Mouse (Mus musculus): ENCODE measurements around the gene Gm5475.

Gene Gm5475

GRCm38 (mm10) chr15:100413306-100413705 is 8.6 kb upstream of the Gm5475 start:
- no peak for DNase-seq (ENCODE audit: low spot score)

- no peak for DNase-seq (ENCODE audit: low spot score)
These were observed 7.9 kb upstream of the Gm5475 start for GRCm38 (mm10) chr15:100414011-100414410.

DNA sequence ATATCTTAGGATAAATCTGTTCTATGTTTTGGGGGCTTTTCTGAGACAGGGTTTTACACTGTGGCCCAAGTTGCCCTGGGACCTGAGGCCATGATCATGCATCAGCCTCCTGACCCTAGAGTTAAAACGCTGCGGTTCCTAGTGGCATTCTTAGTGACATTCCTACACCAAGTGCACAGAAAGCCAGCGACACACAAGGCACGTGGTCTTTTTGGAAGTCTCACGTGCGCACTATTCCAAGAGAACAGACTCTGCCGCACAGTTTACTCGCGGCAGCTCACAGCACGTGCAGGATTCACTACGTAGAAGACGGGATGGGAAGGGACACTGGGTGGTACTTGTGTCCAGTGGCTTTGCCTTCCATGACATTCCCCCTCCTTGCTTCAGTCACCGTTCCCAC is 7.0 kb upstream of the Gm5475 start:
- DNase-seq (ENCODE audit: low spot score): no peak

DNA sequence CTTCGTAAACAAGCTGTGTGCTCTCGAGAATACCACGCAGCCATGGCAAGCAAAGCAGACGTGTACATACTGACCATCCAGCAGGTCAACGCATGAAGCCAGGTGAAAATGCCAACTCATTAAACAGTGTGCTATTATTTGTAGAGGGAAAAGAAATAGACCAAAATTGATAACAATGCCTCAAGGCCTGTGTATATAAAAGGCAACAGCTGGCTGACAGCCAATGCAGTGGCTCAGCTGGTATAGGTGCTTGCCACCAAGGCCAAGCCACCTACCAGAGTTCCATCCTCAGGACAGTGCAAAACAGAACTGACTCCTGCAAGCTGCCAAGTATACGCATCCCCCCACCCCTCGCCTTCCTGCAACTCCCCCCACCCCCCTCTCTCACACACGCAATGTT is 6.3 kb upstream of the Gm5475 start:
- no peak for DNase-seq (ENCODE audit: low spot score)

DNA sequence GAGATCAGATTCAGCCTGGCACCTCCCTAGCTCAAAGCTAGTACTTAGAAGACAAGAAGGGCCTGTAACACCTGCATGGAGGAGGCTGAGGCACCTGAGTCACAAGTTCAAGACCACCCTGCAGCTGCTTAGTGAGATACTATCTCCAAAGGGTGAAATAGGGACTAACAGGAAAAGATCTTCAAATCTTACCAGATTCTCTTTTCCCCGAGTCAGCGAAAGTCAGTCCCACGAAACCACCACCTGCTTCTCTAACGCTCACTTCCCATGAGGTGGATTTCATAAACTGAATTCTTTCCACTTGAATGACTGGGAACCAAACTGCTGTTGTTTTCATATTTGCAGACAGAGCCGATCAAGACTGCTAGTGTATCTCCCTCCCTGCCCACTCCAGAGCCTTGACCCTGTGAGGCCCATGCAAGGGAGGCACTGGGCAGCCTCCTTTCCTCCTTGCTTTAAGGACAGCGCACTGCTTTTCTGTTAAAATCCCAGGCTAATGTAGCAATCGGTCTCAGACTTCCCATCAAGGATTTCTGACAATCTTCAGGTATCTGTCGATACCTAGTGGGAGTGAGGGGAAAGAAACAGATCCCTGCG is 4.0 kb upstream of the Gm5475 start:
- no peak for DNase-seq (ENCODE audit: low spot score)

DNA sequence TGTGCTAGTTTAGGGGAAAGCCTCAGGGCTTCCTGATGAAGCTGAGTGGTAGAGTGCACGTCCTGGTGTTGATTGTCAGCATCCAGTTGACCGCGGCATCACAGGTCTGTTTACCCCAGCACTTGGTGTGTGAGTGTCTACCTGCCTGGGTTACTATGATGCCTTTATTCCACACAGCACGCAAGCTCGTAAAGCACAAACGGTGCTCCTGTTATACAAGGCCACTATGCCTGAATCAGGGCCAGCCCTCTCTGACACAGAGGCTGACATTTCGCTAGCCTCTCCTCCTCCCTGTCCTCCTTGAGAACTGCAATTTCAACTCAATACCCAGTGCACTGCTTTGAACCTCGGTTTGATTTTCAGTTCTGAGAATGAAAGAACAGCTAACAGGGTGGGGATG is 2.6 kb upstream of the Gm5475 start:
- DNase-seq (ENCODE audit: low spot score): no peak

DNA sequence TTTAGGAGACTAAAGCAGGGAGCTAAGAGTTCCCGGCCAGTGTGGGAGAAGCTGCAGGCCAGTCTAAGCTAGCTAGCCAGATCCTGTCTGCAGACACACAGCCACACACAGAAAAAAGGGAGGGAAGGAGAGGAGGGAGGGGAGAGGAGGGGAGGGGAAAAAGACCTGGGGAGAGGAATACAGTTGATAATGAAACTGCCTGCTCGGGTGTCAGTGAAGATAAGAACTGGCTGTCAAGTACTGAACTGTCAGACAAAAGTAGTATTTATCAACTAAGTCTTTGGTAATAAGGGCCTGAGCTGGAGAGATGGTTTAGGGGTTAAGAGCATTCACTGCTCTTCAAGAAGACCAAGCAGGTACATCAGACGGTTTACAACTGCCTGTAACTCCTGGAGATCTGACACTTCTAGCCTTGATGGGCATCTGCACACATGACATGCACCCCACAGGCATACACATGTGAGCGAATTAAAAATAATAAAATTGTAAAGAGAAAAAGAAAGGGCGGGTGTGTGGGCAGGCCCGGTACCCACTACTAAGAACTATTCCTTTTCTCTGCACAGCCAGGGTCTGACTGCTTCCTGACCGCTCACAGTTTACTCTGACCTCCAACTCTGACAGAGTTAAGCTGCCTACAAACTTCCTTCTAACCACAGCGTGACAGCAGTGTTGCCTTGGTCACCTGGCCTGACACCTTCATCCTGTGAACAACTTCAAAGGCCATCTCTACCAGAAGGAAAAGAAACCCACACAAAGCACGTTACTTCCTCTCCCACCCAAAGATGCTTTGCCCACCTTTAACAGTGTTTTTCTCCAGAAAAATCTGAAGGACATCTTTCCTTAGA is 1.8 kb upstream of the Gm5475 start:
- no peak for DNase-seq (ENCODE audit: low spot score)

- DNase-seq (ENCODE audit: low spot score): no peak
These were observed 739 bp upstream of the Gm5475 start for GRCm38 (mm10) chr15:100421059-100421757.

DNA sequence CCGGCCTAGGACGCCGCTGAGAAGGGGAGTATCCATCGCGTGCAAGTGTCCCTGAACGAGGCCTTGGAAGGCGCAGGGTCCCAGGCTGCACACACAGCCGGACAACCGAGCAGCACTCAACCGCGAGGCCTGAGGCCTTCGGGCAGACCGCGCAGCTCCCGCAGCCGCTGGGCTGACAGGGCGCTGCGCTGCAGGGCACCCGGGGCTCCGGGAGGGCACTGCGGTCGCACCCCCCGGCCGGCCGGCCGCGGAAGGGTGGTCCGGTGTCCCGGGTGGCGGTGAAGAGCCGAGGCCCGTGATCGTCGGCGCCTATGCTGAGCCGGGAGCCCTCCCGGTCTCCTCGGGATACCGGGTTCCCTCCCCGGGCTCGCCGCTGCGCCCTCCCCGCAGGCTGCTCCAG is 529 bp downstream of the Gm5475 start:
- peak; percentile 36 for DNase-seq (ENCODE audit: low spot score)

GRCm38 (mm10) chr15:100422899-100423860 is 1.2 kb downstream of the Gm5475 start:
- DNase-seq (ENCODE audit: low spot score): peak; percentile 95

DNA sequence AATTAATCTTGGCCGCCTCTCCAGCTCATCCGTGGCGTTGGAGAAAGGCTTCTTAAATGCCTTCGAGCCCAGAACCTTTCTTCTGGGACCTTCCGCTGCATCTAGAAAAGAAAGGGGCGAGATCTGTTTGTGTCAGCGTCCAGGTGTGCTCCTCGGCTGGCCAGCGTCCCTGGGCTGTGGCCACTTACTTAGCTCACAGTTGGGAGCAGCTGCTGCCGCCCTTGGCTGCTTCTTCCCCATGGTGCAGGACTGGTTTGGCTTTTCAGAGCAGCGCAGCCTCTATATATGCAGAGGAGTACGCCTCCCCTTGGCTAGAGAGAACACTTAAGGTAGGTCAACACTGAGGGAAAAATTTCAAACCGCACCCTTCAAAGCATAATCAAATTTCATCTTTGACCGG is 2.0 kb downstream of the Gm5475 start:
- peak; percentile 51 for DNase-seq (ENCODE audit: low spot score)

DNA sequence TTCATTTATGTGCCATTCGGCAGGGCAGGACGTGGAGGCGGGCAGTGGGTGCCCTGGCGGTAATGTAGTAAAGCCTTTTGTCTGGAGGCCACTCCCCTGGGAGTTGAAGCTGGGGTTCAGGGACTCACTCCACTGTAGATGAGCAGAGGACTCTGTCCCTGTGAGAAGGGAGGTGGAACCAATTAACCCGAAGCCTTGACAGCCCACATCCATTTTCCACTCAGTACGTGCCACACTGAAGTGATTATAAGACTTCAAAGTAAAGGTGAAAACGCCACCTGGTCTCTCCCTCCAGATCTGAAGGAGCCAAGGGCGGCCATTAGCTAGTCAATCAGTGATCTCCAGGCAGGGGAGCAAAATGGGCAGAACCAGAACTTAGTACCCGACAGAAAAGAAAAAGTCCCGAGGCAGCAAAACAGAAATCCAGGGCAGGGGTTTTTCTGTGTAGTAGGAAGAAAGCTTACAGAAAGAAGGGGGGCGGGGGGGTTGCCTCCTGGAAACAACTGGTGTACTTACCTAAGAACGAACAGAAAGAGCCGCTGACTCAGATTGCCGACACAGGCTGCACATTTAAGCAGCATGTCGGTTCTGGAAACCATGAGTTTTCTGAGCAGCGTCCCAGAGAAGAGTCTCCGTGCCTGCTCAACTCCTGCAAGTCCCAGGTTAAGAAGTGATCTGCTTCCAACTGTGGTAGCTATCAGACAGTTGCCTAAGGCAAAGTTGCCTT is 2.6 kb downstream of the Gm5475 start, which contains the start of gene Slc11a2:
Gene Slc11a2, minus strand, starts transcription at position 677 of the 727 bp plus-strand sequence.
- DNase-seq (ENCODE audit: low spot score): peak; percentile 42

GRCm38 (mm10) chr15:100428296-100428905 is 6.5 kb downstream of the Gm5475 start:
- DNase-seq (ENCODE audit: low spot score): no peak

DNA sequence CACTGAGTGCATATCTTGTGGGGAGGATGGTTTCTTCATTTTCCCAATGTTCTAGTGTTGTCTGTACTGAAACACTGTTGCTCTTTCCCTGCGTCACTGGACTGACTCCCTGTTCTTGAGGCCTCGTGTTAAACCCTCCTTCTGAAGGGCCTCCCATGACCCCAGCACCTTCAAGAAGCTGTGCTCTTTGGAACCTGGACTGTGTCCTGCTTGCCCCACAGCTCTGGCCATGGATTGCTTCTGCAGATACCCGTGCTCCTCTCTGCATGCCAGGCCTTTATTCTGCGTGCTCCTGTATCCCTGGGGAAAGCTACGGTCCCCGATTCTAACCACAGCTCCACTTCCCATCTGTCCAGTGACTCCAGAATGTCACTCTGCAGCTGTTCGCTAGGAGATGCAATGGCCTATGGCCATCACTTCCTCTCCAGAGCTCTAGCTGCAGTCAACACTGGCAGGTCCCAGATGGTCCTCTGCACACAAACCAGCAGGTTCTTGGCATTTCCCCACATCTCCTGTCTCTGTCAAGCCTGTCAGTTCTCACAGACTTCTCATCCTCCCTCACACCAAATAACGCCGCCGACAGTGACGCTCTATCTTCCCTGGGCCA is 8.1 kb downstream of the Gm5475 start:
- no peak for DNase-seq (ENCODE audit: low spot score)

- no peak for DNase-seq (ENCODE audit: low spot score)
These were observed 11.3 kb downstream of the Gm5475 start for GRCm38 (mm10) chr15:100433234-100433633.

GRCm38 (mm10) chr15:100436112-100436511 is 14.2 kb downstream of the Gm5475 start:
- no peak for DNase-seq (ENCODE audit: low spot score)

- no peak for DNase-seq (ENCODE audit: low spot score)
These were observed 14.6 kb downstream of the Gm5475 start for GRCm38 (mm10) chr15:100436518-100436917.

DNA sequence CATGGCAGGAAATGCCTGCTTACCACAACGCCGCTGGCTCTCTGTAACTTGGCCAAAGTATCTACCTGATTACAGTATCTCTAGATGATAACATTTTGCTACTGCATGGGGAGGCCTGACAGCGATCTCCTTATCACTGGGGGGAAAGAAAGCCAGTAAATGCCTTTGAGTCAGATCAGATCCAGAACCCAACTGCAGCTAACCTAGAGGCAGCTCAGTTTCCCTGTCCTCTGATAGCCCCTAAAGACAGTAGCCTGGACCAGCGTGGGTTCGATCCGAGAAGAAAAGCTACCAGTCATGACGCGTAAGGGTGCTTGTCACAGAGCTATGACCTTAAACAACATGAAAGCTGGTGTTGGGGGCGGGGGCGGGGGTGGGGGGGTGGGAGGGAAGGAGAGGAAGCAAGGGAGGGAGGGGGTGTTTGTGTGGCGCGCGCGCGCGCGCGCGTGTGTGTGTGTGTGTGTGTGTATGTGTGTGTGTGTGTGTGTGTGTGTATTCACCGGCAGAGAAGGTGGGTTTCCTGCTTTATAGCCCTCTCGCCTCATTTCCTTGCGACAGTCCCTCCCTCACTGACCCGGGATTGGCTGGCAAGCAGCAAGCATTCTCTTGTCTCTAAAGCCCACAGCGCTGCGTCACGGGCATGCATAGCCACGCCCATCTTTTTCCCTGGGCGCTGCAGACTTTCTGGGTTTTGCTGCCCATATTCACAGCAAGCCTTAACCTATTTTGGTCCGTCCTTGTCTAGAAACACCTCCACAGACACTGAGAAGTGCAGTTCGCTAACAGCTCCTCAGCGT is 21.4 kb downstream of the Gm5475 start:
- DNase-seq (ENCODE audit: low spot score): peak; percentile 97

- no peak for DNase-seq (ENCODE audit: low spot score)
These were observed 24.9 kb downstream of the Gm5475 start for GRCm38 (mm10) chr15:100446887-100447286.

Measured in embryo, embryonic 10.5 days (tissue).